Mouse (Mus musculus) MEL (cell line): Measurements from ENCODE around the gene Dnajb3. TPM values are rescaled to one million over a fixed set of nuclear protein-coding genes. Genes with fewer than 3 reads are reported as not detected.

Source experiments
- DNase-seq: peaks from one replicate; pipeline ENCODE4 v3.0.0; 2011; ENCODE audit warnings: low read depth, low spot score
- H3K27ac ChIP-seq: 2 replicates; pipeline ENCODE4 v1.5.1; 2012; ENCODE audit warnings: low read depth, mild to moderate bottlenecking, control low read depth, low read length, moderate library complexity; ENCODE audit not compliant: control insufficient read depth
- H3K27me3 ChIP-seq, 2 experiments: fragments of 150-350 bp in 1 of 2; sonication (generic) in 1 of 2; 2 replicates each; pipeline ENCODE4 v1.6.1; 2012; ENCODE audit warnings: low read length in 2 of 2, mild to moderate bottlenecking in 2 of 2, improper control_type of control experiment in 1 of 2, moderate library complexity in 1 of 2; ENCODE audit not compliant: insufficient read depth in 2 of 2, control insufficient read depth in 1 of 2
- H3K36me3 ChIP-seq, 2 experiments: 2 replicates each; pipeline ENCODE4 v1.6.1; 2012 to 2014; ENCODE audit warnings: low read length in 2 of 2, improper control_type of control experiment in 1 of 2, inconsistent platforms in 1 of 2, mild to moderate bottlenecking in 1 of 2; ENCODE audit not compliant: insufficient read depth in 2 of 2, control insufficient read depth in 1 of 2
- H3K4me1 ChIP-seq, 2 experiments: fragments of 150-350 bp in 1 of 2; sonication (generic) in 1 of 2; 2 replicates each; pipeline ENCODE4 v1.6.1; 2012; ENCODE audit warnings: low read length in 2 of 2, improper control_type of control experiment in 1 of 2, mild to moderate bottlenecking in 1 of 2; ENCODE audit not compliant: insufficient read depth in 2 of 2, control insufficient read depth in 1 of 2
- H3K4me3 ChIP-seq, 2 experiments: fragments of 150-350 bp in 1 of 2; sonication (generic) in 1 of 2; 2 replicates each; pipeline ENCODE4 v1.5.1; 2012; ENCODE audit warnings: low read depth in 2 of 2, low read length in 2 of 2, mild to moderate bottlenecking in 2 of 2, moderate library complexity in 2 of 2, control low read depth in 1 of 2, improper control_type of control experiment in 1 of 2; ENCODE audit not compliant: control insufficient read depth in 1 of 2, insufficient read depth in 1 of 2
- H3K79me2 ChIP-seq: 2 replicates; pipeline ENCODE4 v1.6.1; 2012; ENCODE audit warnings: mild to moderate bottlenecking, low read length, moderate library complexity; ENCODE audit not compliant: control insufficient read depth, poor library complexity, insufficient read depth
- H3K9ac ChIP-seq: 2 replicates; pipeline ENCODE4 v1.6.1; 2012; ENCODE audit warnings: low read depth, mild to moderate bottlenecking, control low read depth, low read length, moderate library complexity; ENCODE audit not compliant: control insufficient read depth, poor library complexity, severe bottlenecking
- H3K9me3 ChIP-seq: fragments of 150-350 bp; sonication (generic); replicated peaks from 2 replicates; pipeline ENCODE4 v1.6.1; 2012; ENCODE audit warnings: mild to moderate bottlenecking, low read length, improper control_type of control experiment, moderate library complexity; ENCODE audit not compliant: insufficient read depth
- BHLHE40 ChIP-seq: IDR thresholded peaks from 2 replicates; pipeline ENCODE4 v1.6.1; 2012; ENCODE audit warnings: low read depth, mild to moderate bottlenecking, inconsistent platforms, low read length, improper control_type of control experiment, borderline replicate concordance
- CTCF ChIP-seq, 3 experiments: IDR thresholded peaks in 2 of 3; conservative IDR thresholded peaks in 1 of 3; 2 replicates each; pipeline ENCODE4 v1.5.1; 2011 to 2012; ENCODE audit warnings: low read length in 3 of 3, low read depth in 2 of 3, mild to moderate bottlenecking in 2 of 3, improper control_type of control experiment in 1 of 3, inconsistent platforms in 1 of 3, mixed read lengths in 1 of 3, moderate library complexity in 1 of 3; ENCODE audit not compliant: control insufficient read depth in 1 of 3, insufficient read depth in 1 of 3, poor library complexity in 1 of 3, severe bottlenecking in 1 of 3
- EP300 ChIP-seq, 2 experiments: IDR thresholded peaks; 2 replicates each; pipeline ENCODE4 v1.6.1; 2011; ENCODE audit warnings: improper control_type of control experiment in 2 of 2, low read length in 2 of 2, low read depth in 1 of 2, mild to moderate bottlenecking in 1 of 2
- ETS1 ChIP-seq: IDR thresholded peaks from 2 replicates; pipeline ENCODE4 v1.6.1; 2012; ENCODE audit warnings: low read depth, mild to moderate bottlenecking, inconsistent platforms, low read length, improper control_type of control experiment, moderate library complexity
- GABPA ChIP-seq: IDR thresholded peaks from 2 replicates; pipeline ENCODE4 v1.6.1; 2012; ENCODE audit warnings: low read depth, mild to moderate bottlenecking, inconsistent platforms, low read length, improper control_type of control experiment, moderate library complexity
- JUND ChIP-seq: IDR thresholded peaks from 2 replicates; pipeline ENCODE4 v1.6.1; 2011; ENCODE audit warnings: low read depth, mild to moderate bottlenecking, improper control_type of control experiment, low read length
- MAZ ChIP-seq: IDR thresholded peaks from 2 replicates; pipeline ENCODE4 v1.6.1; 2012; ENCODE audit warnings: low read depth, mild to moderate bottlenecking, inconsistent platforms, low read length, improper control_type of control experiment
- MEF2A ChIP-seq: IDR thresholded peaks from 2 replicates; pipeline ENCODE4 v1.6.1; 2014; ENCODE audit warnings: low read depth, mild to moderate bottlenecking, inconsistent platforms, low read length, improper control_type of control experiment; ENCODE audit not compliant: poor library complexity, insufficient replicate concordance, severe bottlenecking; ENCODE audit errors: extremely low read depth
- MYB ChIP-seq: IDR thresholded peaks from 2 replicates; pipeline ENCODE4 v1.6.1; 2011; ENCODE audit warnings: mild to moderate bottlenecking, low read depth, low read length, improper control_type of control experiment
- POLR2A ChIP-seq, 2 experiments: IDR thresholded peaks; 2 replicates each; pipeline ENCODE4 v1.6.1; 2011 to 2012; ENCODE audit warnings: low read length in 2 of 2, mild to moderate bottlenecking in 2 of 2, control low read depth in 1 of 2, improper control_type of control experiment in 1 of 2, low read depth in 1 of 2, moderate library complexity in 1 of 2; ENCODE audit not compliant: control insufficient read depth in 1 of 2, insufficient read depth in 1 of 2, poor library complexity in 1 of 2
- SIN3A ChIP-seq: IDR thresholded peaks from 2 replicates; pipeline ENCODE4 v1.6.1; 2012; ENCODE audit warnings: low read length, improper control_type of control experiment, inconsistent platforms
- SMC3 ChIP-seq: IDR thresholded peaks from 2 replicates; pipeline ENCODE4 v1.6.1; 2011; ENCODE audit warnings: low read depth, low read length, improper control_type of control experiment
- TAL1 ChIP-seq: IDR thresholded peaks from 2 replicates; pipeline ENCODE4 v1.6.1; 2012; ENCODE audit warnings: mild to moderate bottlenecking, inconsistent platforms, low read length, moderate library complexity, mixed read lengths
- TCF12 ChIP-seq: IDR thresholded peaks from 2 replicates; pipeline ENCODE4 v1.6.1; 2014; ENCODE audit warnings: low read depth, mild to moderate bottlenecking, inconsistent platforms, low read length, improper control_type of control experiment, moderate library complexity
- UBTF ChIP-seq: IDR thresholded peaks from 2 replicates; pipeline ENCODE4 v1.6.1; 2012; ENCODE audit warnings: low read depth, mild to moderate bottlenecking, inconsistent platforms, low read length, improper control_type of control experiment, moderate library complexity, borderline replicate concordance; ENCODE audit not compliant: insufficient read depth
- USF2 ChIP-seq, 2 experiments: IDR thresholded peaks; 2 replicates each; pipeline ENCODE4 v1.6.1; 2011 to 2012; ENCODE audit warnings: improper control_type of control experiment in 2 of 2, low read length in 2 of 2, borderline replicate concordance in 1 of 2, inconsistent platforms in 1 of 2, low read depth in 1 of 2, mild to moderate bottlenecking in 1 of 2; ENCODE audit not compliant: insufficient read depth in 1 of 2
- ZKSCAN1 ChIP-seq: IDR thresholded peaks from 2 replicates; pipeline ENCODE4 v1.6.1; 2012; ENCODE audit warnings: low read depth, mild to moderate bottlenecking, inconsistent platforms, low read length, improper control_type of control experiment, moderate library complexity
- ZMIZ1 ChIP-seq: IDR thresholded peaks from 2 replicates; pipeline ENCODE4 v1.6.1; 2012; ENCODE audit warnings: low read depth, mild to moderate bottlenecking, inconsistent platforms, low read length, improper control_type of control experiment, moderate library complexity
- ZNF384 ChIP-seq: IDR thresholded peaks from 2 replicates; pipeline ENCODE4 v1.6.1; 2012; ENCODE audit warnings: low read depth, mild to moderate bottlenecking, inconsistent platforms, low read length, improper control_type of control experiment
- polyA plus RNA-seq, 2 experiments: library from polyadenylated mRNA; stranded (reverse) in 1 of 2; unstranded in 1 of 2; fragments of >175 nt in 1 of 2; fragments of >200 nt in 1 of 2; gene quantifications; 2 replicates each; pipeline versions ENCODE4 v1.2.1 to v1.2.4; 2012; ENCODE audit warnings: low replicate concordance in 2 of 2, low read depth in 1 of 2; ENCODE audit not compliant: insufficient read length in 2 of 2, insufficient read depth in 1 of 2, missing spikeins in 1 of 2
- total RNA-seq: library from RNA; depleted of rRNA; stranded (reverse); fragments of 300-350 nt; gene quantifications from 2 replicates; pipeline ENCODE4 v1.2.3, GENCODE M21; 2012

The Dnajb3 gene
- total and polyA plus RNA-seq, 3 experiments = not detected

DNA sequence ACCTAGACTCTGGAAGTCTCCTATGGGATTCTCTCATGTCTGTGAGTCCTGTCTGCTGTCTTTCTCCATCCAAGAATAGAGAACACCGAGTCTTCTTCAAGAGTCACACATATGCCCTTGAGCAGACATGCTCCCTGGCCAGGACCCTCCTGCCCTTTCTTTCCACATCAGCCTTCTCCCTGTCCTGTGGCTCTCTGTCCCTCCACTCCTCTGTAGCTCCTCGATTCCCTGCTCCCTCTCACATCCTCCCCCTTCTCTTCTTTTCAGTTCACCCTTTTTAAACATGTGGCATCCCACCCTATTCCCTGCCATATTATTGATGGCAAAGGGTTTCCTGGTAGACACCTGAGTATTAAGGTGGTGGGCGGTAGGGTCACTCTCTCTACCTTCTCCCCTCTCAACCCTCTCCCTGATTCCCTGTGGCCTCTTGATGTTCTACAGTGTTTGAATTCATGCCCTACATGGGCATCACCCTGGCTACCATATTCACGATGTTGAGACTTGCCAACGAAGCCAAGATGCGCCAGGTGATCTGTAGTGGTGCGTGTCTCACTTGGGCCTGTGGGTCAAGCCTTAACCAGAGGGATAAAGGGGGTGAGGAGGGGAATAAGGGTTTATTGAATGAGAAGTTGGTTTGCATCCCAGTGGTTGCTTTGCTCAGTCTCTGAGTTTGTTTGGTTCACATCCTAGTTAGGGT is 26.4 kb upstream of the Dnajb3 start:
- Histone ChIP-seq H3K9me3 (no peaks in the 10 kb centered on the region), H3K36me3 (no peaks in the 10 kb centered on the region), H3K4me1 (no peaks in the 10 kb centered on the region), H3K79me2 (no peaks in the 10 kb centered on the region), H3K9ac (no peak overlapping the region), H3K4me3 (no peak overlapping the region), H3K27me3 (no peaks in the 10 kb centered on the region), H3K27ac (no peak overlapping the region)
- TF ChIP-seq USF2 (IDR thresholded peaks at IDR 0.05; ENCODE audit: borderline replicate concordance in 1 of 2, insufficient read depth in 1 of 2, low read depth in 1 of 2, low read length in 2 of 2) (no peak), TCF12 (no peak), GABPA (no peak), ZKSCAN1 (no peak), CTCF (IDR thresholded peaks at IDR 0.05 in 2 of 3, conservative IDR thresholded peaks at IDR 0.05 in 1 of 3; ENCODE audit: control insufficient read depth in 1 of 3, insufficient read depth in 1 of 3, low read depth in 2 of 3, low read length in 3 of 3, poor library complexity in 1 of 3, severe bottlenecking in 1 of 3) (no peak), ETS1 (no peak), EP300 (IDR thresholded peaks at IDR 0.05; ENCODE audit: low read depth in 1 of 2, low read length in 2 of 2) (no peak), ZNF384 (no peak), ZMIZ1 (no peak), BHLHE40 (no peak), TAL1 (no peak), UBTF (no peak), SIN3A (no peak)
- DNase-seq = no peak

GRCm38 (mm10) chr1:88230981-88231802 is 25.6 kb upstream of the Dnajb3 start:
- no peaks in the 10 kb centered on the region for H3K27me3 ChIP-seq
- no peak overlapping the region for H3K4me3 ChIP-seq
- H3K9ac ChIP-seq = no peak overlapping the region
- no peaks in the 10 kb centered on the region for H3K36me3 ChIP-seq
- no peaks in the 10 kb centered on the region for H3K4me1 ChIP-seq
- H3K27ac ChIP-seq = no peak overlapping the region
- no peak for TF ChIP-seq MEF2A
- TF ChIP-seq SIN3A = no peak
- no peak for TF ChIP-seq MAZ
- TF ChIP-seq EP300 (IDR thresholded peaks at IDR 0.05; ENCODE audit: low read depth in 1 of 2, low read length in 2 of 2) = no peak
- TF ChIP-seq MYB = no peak
- no peak for TF ChIP-seq SMC3
- TF ChIP-seq TAL1 = no peak
- no peak for TF ChIP-seq JUND
- no peak for TF ChIP-seq POLR2A (IDR thresholded peaks at IDR 0.05; ENCODE audit: control insufficient read depth in 1 of 2, insufficient read depth in 1 of 2, low read depth in 1 of 2, low read length in 2 of 2, poor library complexity in 1 of 2)
- no peak for DNase-seq
- no peaks in the 10 kb centered on the region for H3K79me2 ChIP-seq
- H3K9me3 ChIP-seq = no peaks in the 10 kb centered on the region
